Mouse (Mus musculus) ES-Bruce4 (cell line): ENCODE results near the gene Snx29.

Experiments
- CTCF ChIP-seq: IDR thresholded peaks from one replicate; pipeline ENCODE4 v1.8.1; 2011; ENCODE audit warnings: low read depth, low read length
- POLR2A ChIP-seq: IDR thresholded peaks from one replicate; pipeline ENCODE4 v1.8.1; 2011; ENCODE audit warnings: low read length; ENCODE audit not compliant: insufficient read depth

GRCm38 (mm10) chr16:11494895-11495294, 172.2 kb downstream of the Snx29 start:
- TF ChIP-seq CTCF = no peak
- no peak for TF ChIP-seq POLR2A
